Mouse (Mus musculus) megakaryocyte, embryonic 14.5 days (primary cell): ENCODE data around the gene Safb. TPM values are rescaled to one million over a fixed set of nuclear protein-coding genes. Genes with fewer than 3 reads are reported as not detected.
"Not testable (repeated sequence)": the region's sequence is repeated elsewhere in the genome, so short reads cannot be mapped to it uniquely, and the experiment has no call there.

Source experiments
- H3K27me3 ChIP-seq: replicated peaks from 2 replicates; pipeline ENCODE3; 2012; ENCODE audit warnings: inconsistent platforms
- H3K36me3 ChIP-seq: replicated peaks from 2 replicates; pipeline ENCODE3; 2012; ENCODE audit warnings: low read length, inconsistent platforms, mixed read lengths
- H3K4me1 ChIP-seq: 2 replicates; pipeline ENCODE4 v1.6.1; 2012; ENCODE audit warnings: inconsistent platforms
- H3K4me3 ChIP-seq: replicated peaks from 2 replicates; pipeline ENCODE3; 2012; ENCODE audit warnings: moderate library complexity, mild to moderate bottlenecking, inconsistent platforms
- H3K9me3 ChIP-seq: 2 replicates; pipeline ENCODE4 v1.6.1; 2012; ENCODE audit warnings: inconsistent platforms
- FLI1 ChIP-seq: IDR thresholded peaks from 2 replicates; pipeline ENCODE4 v1.6.1; 2012; ENCODE audit warnings: low read length, inconsistent platforms, mixed read lengths
- GATA1 ChIP-seq: IDR thresholded peaks from 3 replicates; pipeline ENCODE4 v1.6.1; 2012; ENCODE audit warnings: mixed read lengths, low read length, inconsistent platforms, borderline replicate concordance
- polyA plus RNA-seq: library from polyadenylated mRNA; stranded (reverse); fragments of >175 nt; gene quantifications from 2 replicates; pipeline ENCODE4 v1.2.3, GENCODE M21; 2012; ENCODE audit warnings: low replicate concordance; ENCODE audit not compliant: insufficient read depth

The Safb gene
- polyA plus RNA-seq, 1 experiment = 79.6 TPM

GRCm38 (mm10) chr17:56615792-56616191 lies 31.2 kb downstream of the Safb start:
- H3K4me3 ChIP-seq = peak overlapping the region; percentile 64
- TF ChIP-seq GATA1 = no peak
- no peak for TF ChIP-seq FLI1
- H3K36me3 ChIP-seq = peaks cover 67% of the 10 kb centered on the region
- H3K4me1 ChIP-seq = peaks cover 74% of the 10 kb centered on the region
- H3K9me3 ChIP-seq = no peaks in the 10 kb centered on the region
- H3K27me3 ChIP-seq = no peaks in the 10 kb centered on the region

- TF ChIP-seq FLI1 = no peak
- no peak for TF ChIP-seq GATA1
- H3K27me3 ChIP-seq = no peaks in the 10 kb centered on the region
- H3K4me1 ChIP-seq = peaks cover 67% of the 10 kb centered on the region
- H3K9me3 ChIP-seq = no peaks in the 10 kb centered on the region
- peaks cover 73% of the 10 kb centered on the region for H3K36me3 ChIP-seq
- no peak overlapping the region for H3K4me3 ChIP-seq
These were observed 32.1 kb downstream of the Safb start for GRCm38 (mm10) chr17:56616725-56617124.

DNA sequence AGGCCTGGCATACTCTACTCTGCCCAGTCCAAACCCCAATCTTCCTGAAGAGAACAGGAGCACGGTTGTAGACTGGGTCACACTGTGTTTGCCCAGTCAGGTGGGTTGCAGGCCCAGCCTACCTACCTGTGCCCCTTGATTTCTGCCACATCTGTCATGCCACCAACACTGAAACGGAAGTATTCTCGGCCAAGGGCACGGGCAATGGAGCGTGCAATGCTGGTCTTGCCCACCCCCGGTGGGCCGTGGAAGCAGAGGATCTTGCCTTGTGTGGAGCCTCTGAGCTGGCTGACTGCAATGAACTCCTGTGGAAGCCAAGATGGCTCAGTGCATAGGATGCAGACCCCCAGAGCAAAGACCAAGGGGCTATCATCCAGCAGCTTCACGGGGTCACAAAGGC lies 33.0 kb downstream of the Safb start:
- Histone ChIP-seq H3K4me3 (no peak overlapping the region), H3K4me1 (peaks cover 62% of the 10 kb centered on the region), H3K36me3 (peaks cover 82% of the 10 kb centered on the region), H3K27me3 (no peaks in the 10 kb centered on the region), H3K9me3 (no peaks in the 10 kb centered on the region)
- TF ChIP-seq FLI1 = no peak
- TF ChIP-seq GATA1 = no peak

- peaks cover 44% of the 10 kb centered on the region for H3K4me1 ChIP-seq
- TF ChIP-seq GATA1 (no peak), FLI1 (no peak)
- peak overlapping the region; percentile 99 for H3K4me3 ChIP-seq
- no peaks in the 10 kb centered on the region for H3K9me3 ChIP-seq
- peaks cover 44% of the 10 kb centered on the region for H3K36me3 ChIP-seq
- H3K27me3 ChIP-seq = peaks cover 7% of the 10 kb centered on the region
These were observed 40.9 kb downstream of the Safb start for GRCm38 (mm10) chr17:56625495-56625894.

DNA sequence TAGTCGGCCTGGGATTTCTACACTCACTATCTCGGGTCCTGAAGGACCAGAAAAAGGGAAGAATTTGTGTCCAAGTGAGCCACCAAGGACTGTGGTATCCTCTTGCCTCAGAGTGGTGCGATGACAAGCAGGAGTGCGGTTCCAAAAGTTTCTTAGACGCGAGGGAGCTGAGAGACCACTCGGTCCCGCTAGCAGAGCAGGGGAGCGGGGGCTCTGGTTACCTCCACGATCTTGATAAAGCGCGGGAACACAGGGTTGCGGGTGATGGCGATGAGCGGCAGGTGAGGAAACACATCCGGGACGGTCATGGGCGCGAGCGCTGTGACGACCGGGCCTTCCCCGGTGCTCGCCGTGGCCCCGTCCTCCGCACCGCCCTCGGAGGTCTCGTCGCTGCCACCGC lies 41.6 kb downstream of the Safb start:
- Histone ChIP-seq H3K4me1 (peaks cover 44% of the 10 kb centered on the region), H3K4me3 (peak overlapping the region; percentile 99), H3K36me3 (peaks cover 37% of the 10 kb centered on the region), H3K27me3 (peaks cover 11% of the 10 kb centered on the region), H3K9me3 (peaks cover 5% of the 10 kb centered on the region; the same call in 1 of the 2 replicates)
- no peak for TF ChIP-seq GATA1
- TF ChIP-seq FLI1 = no peak

DNA sequence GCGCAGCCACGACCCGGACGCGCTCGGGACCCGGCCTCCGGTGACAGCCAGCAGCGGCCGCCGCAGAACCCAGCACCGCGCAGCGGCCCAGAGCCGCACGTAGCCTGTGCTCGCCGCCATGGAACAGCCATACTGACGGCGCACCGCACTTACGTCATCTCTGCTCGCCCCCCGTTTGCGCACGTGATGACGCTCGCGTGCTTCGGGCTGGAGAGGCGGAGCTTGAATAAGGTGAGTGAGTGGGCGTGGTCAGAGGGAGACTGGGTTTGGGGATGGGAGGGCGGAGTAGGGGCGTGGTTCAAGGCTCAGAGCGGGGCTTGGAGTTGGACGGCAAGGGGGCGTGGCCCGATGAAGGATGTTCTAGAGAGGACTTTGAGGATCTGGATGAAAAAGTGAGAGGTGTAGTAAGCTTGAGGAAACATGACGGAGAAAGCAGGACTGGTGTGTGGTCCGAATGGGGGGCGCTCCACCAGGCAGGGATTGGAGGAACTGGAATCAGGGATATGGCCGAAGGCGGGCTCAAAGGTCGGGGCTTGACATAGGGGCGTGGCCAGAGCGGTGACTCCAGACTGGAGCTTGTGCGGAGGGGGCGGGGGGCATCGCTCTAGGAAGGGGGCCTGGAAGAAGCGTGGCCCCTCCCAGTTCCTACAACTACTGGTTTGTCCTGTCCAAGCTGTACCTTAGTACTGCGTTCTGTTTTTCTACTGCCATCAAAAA lies 42.3 kb downstream of the Safb start, which contains the start of gene Lonp1:
TSS of gene Lonp1 (minus strand) at position 134 of the 717 bp plus-strand sequence.
- H3K4me1 ChIP-seq = peaks cover 41% of the 10 kb centered on the region
- H3K27me3 ChIP-seq = peaks cover 12% of the 10 kb centered on the region
- no peak for TF ChIP-seq GATA1

GRCm38 (mm10) chr17:56627530-56628277 lies 43.1 kb downstream of the Safb start, which contains the start of gene Catsperd:
Gene Catsperd, plus strand, starts transcription at chr17:56628143.
- TF ChIP-seq GATA1 = no peak
- H3K4me3 ChIP-seq = peak within 1 kb of the TSS; percentile 99
- H3K27me3 ChIP-seq = peaks cover 15% of the 10 kb centered on the region
- H3K36me3 ChIP-seq = peaks cover 24% of the 10 kb centered on the region
- H3K9me3 ChIP-seq = peaks cover 5% of the 10 kb centered on the region; the same call in 1 of the 2 replicates
- H3K4me1 ChIP-seq = peaks cover 38% of the 10 kb centered on the region

More for the DNA sequence above, 42.3 kb downstream of the Safb start, which contains the start of gene Lonp1:
- H3K36me3 ChIP-seq = peaks cover 32% of the 10 kb centered on the region
- peaks cover 5% of the 10 kb centered on the region; the same call in 1 of the 2 replicates for H3K9me3 ChIP-seq
- peak within 1 kb of the TSS; percentile 99 for H3K4me3 ChIP-seq

DNA sequence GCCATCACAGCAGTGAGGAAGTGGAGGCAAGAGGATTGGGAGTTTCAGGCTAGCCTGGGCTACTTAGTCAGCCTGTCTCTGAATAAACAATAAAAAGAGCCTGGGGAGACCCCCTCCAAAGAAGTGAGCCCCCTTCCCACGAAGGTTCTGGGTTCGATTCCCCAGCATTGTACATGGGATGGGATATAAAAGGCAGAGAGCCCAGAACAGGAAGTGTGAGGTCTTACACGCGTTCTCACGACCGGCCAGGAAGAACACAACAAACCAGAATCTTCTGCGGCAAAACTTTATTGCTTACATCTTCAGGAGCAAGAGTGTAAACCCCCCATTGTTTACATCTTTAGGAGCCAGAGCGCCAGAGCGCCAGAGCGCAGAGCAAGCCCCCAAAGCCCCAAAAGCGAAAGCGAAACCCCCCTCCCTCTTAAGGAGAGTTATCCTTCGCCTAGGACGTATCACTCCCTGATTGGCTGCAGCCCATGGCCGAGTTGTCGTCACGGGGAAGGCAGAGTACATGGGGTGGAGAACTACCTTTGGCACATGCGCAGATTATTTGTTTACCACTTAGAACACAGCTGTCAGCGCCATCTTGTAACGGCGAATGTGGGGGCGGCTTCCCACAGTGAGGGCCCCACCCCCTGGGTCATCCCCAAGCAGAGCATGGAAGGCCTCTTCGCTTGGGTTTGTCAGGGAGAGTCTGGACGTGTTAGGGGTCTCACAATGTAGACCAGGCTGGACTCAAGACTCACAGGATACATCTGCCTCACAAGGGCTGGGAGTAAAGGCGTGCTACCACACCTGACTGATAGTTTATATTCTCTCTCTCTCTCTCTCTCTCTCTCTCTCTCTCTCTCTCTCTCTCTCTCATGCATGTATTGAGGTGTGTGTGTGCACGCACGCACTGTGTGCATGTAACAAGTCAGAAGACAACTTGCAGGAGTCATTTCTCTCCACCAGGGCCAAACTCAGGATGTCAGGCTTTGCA lies 45.5 kb downstream of the Safb start:
- peaks cover 32% of the 10 kb centered on the region for H3K27me3 ChIP-seq
- not testable (repeated sequence) for H3K36me3 ChIP-seq, H3K9me3 ChIP-seq
- peak overlapping the region; percentile 21 for H3K4me3 ChIP-seq
- H3K4me1 ChIP-seq = peaks cover 30% of the 10 kb centered on the region

DNA sequence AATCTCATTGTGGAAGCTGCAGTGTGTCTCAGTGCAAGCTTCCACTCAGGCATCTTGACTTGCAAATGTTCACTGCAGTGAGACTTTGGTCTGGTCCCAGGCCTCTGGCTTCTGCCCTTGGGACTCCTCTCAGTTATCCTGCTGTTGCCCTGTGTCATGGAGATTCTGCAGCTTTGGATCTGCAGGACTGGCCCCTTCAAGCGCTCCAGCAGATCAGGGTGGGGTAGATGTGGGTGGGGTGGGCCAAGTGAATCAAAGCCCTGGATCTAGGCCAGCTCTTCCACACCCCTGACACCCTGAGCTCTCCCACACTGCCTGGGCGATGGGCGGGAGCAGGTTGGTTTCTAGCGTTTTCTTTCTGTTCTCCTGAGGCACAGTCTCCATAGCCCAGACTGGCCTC lies 47.2 kb downstream of the Safb start:
- Histone ChIP-seq H3K9me3 (peaks cover 5% of the 10 kb centered on the region; the same call in 1 of the 2 replicates), H3K36me3 (no peaks in the 10 kb centered on the region), H3K27me3 (peaks cover 39% of the 10 kb centered on the region), H3K4me3 (no peak overlapping the region), H3K4me1 (peaks cover 16% of the 10 kb centered on the region)
- TF ChIP-seq FLI1 (no peak), GATA1 (no peak)
